Mouse (Mus musculus) stomach, embryonic 15.5 days (tissue): ENCODE measurements at regions not wholly inside any gene's neighbourhood (a gene's known extent, or its start where the extent isn't known, plus 50 kb on each side); places are given as distances from the start of the nearest gene placed in this dataset.

Experiments used
- ATAC-seq: fragments of 200-750 bp; cut with Nextera tagmentation; 2 replicates; pipeline ENCODE4 v1.8.0; 2017; ENCODE audit warnings: low read depth, moderate number of reproducible peaks, moderate TSS enrichment; ENCODE audit not compliant: insufficient read depth, low FRiP score
- H3K27ac ChIP-seq: fragments of 300-500 bp; sonication (generic); 2 replicates; pipeline ENCODE4 v1.5.1; 2015; ENCODE audit warnings: mild to moderate bottlenecking, inconsistent platforms
- H3K27me3 ChIP-seq: fragments of 300-500 bp; sonication (generic); replicated peaks from 2 replicates; pipeline ENCODE4 v1.6.1; 2015; ENCODE audit warnings: inconsistent platforms
- H3K36me3 ChIP-seq: fragments of 300-500 bp; sonication (generic); 2 replicates; pipeline ENCODE4 v1.6.1; 2015; ENCODE audit warnings: inconsistent platforms
- H3K4me1 ChIP-seq: fragments of 300-500 bp; sonication (generic); 2 replicates; pipeline ENCODE4 v1.6.1; 2015; ENCODE audit warnings: inconsistent platforms
- H3K4me2 ChIP-seq: fragments of 300-500 bp; sonication (generic); 2 replicates; pipeline ENCODE4 v1.6.1; 2015; ENCODE audit warnings: mild to moderate bottlenecking, inconsistent platforms
- H3K4me3 ChIP-seq: fragments of 300-500 bp; sonication (generic); replicated peaks from 2 replicates; pipeline ENCODE4 v1.5.1; 2015; ENCODE audit warnings: inconsistent platforms
- H3K9ac ChIP-seq: fragments of 300-500 bp; sonication (generic); 2 replicates; pipeline ENCODE4 v1.6.1; 2015; ENCODE audit warnings: inconsistent platforms
- H3K9me3 ChIP-seq: fragments of 300-500 bp; sonication (generic); 2 replicates; pipeline ENCODE4 v1.6.1; 2016; ENCODE audit warnings: inconsistent platforms
- WGBS: fragments of 180-500 bp; shearing (Covaris S2); methylation state at CpG from one replicate; pipeline ENCODE4 v1.1.7; 2015; 5-methylcytosine and 5-hydroxymethylcytosine counted together

GRCm38 (mm10) chr9:61284201-61285021 is 87.8 kb upstream of the Tle3 start:
- Histone ChIP-seq H3K27me3 (peaks cover 7% of the 10 kb centered on the region; the same call in 1 of the 2 replicates), H3K27ac (no peak overlapping the region), H3K4me1 (no peaks in the 10 kb centered on the region), H3K9me3 (no peaks in the 10 kb centered on the region), H3K36me3 (no peaks in the 10 kb centered on the region), H3K4me2 (no peak overlapping the region), H3K4me3 (no peak overlapping the region), H3K9ac (no peak overlapping the region)
- WGBS, result 75% methylated on average over 8 of the region's 8 CpGs
- no peak for ATAC-seq

GRCm38 (mm10) chr9:61286561-61286960 is 85.6 kb upstream of the Tle3 start:
- no peak overlapping the region for H3K4me3 ChIP-seq
- WGBS, result 80% methylated on average over 4 of the region's 4 CpGs
- no peaks in the 10 kb centered on the region for H3K9me3 ChIP-seq

GRCm38 (mm10) chr9:61289117-61289516 is 83.0 kb upstream of the Tle3 start:
- Histone ChIP-seq H3K9me3 (no peaks in the 10 kb centered on the region), H3K9ac (no peak overlapping the region), H3K27me3 (no peaks in the 10 kb centered on the region), H3K36me3 (no peaks in the 10 kb centered on the region), H3K4me3 (no peak overlapping the region), H3K4me2 (no peak overlapping the region), H3K4me1 (no peaks in the 10 kb centered on the region), H3K27ac (no peak overlapping the region)
- no peak for ATAC-seq
- 47% methylated on average over 12 of the region's 12 CpGs for WGBS

More at GRCm38 (mm10) chr9:61286561-61286960, 85.6 kb upstream of the Tle3 start:
- Histone ChIP-seq H3K4me2 (no peak overlapping the region), H3K4me1 (no peaks in the 10 kb centered on the region), H3K27ac (no peak overlapping the region), H3K27me3 (0 out of 2 replicates have a peak, but pooled peaks cover 7% of the 10 kb centered on the region), H3K36me3 (no peaks in the 10 kb centered on the region), H3K9ac (no peak overlapping the region)
- no peak for ATAC-seq

- Histone ChIP-seq H3K4me1 (no peaks in the 10 kb centered on the region), H3K36me3 (no peaks in the 10 kb centered on the region), H3K27ac (no peak overlapping the region), H3K4me3 (no peak overlapping the region), H3K27me3 (no peaks in the 10 kb centered on the region), H3K9ac (no peak overlapping the region), H3K9me3 (no peaks in the 10 kb centered on the region), H3K4me2 (no peak overlapping the region)
- no peak for ATAC-seq
- WGBS, result 53% methylated on average over 6 of the region's 6 CpGs
Measured at GRCm38 (mm10) chr9:61289713-61290112, 82.5 kb upstream of the Tle3 start.

GRCm38 (mm10) chr9:61291646-61292045 is 80.5 kb upstream of the Tle3 start:
- H3K27me3 ChIP-seq, result no peaks in the 10 kb centered on the region
- 75% methylated on average over 1 of the region's 1 CpGs for WGBS
- H3K9me3 ChIP-seq, result no peaks in the 10 kb centered on the region

GRCm38 (mm10) chr9:61292501-61292900 is 79.7 kb upstream of the Tle3 start:
- Histone ChIP-seq H3K27ac (no peak overlapping the region), H3K4me1 (no peaks in the 10 kb centered on the region), H3K9me3 (no peaks in the 10 kb centered on the region), H3K36me3 (no peaks in the 10 kb centered on the region), H3K9ac (no peak overlapping the region), H3K27me3 (no peaks in the 10 kb centered on the region), H3K4me2 (no peak overlapping the region), H3K4me3 (no peak overlapping the region)
- WGBS, result 79% methylated on average over 3 of the region's 3 CpGs
- no peak for ATAC-seq

More at GRCm38 (mm10) chr9:61291646-61292045, 80.5 kb upstream of the Tle3 start:
- Histone ChIP-seq H3K4me1 (no peaks in the 10 kb centered on the region), H3K4me2 (no peak overlapping the region), H3K36me3 (no peaks in the 10 kb centered on the region), H3K9ac (no peak overlapping the region), H3K27ac (no peak overlapping the region), H3K4me3 (no peak overlapping the region)
- no peak for ATAC-seq

- ATAC-seq, result no peak
- no peaks in the 10 kb centered on the region for H3K4me1 ChIP-seq
Measured at GRCm38 (mm10) chr9:61293223-61293985, 78.8 kb upstream of the Tle3 start.

GRCm38 (mm10) chr9:61295001-61295400 is 77.2 kb upstream of the Tle3 start:
- Histone ChIP-seq H3K9ac (no peak overlapping the region), H3K4me3 (no peak overlapping the region), H3K4me1 (no peaks in the 10 kb centered on the region), H3K4me2 (no peak overlapping the region), H3K9me3 (no peaks in the 10 kb centered on the region), H3K36me3 (no peaks in the 10 kb centered on the region), H3K27me3 (no peaks in the 10 kb centered on the region), H3K27ac (no peak overlapping the region)
- no peak for ATAC-seq
- WGBS, result 82% methylated on average over 5 of the region's 5 CpGs

More at GRCm38 (mm10) chr9:61293223-61293985, 78.8 kb upstream of the Tle3 start:
- Histone ChIP-seq H3K9ac (no peak overlapping the region), H3K36me3 (no peaks in the 10 kb centered on the region), H3K4me3 (no peak overlapping the region), H3K4me2 (no peak overlapping the region), H3K27me3 (no peaks in the 10 kb centered on the region), H3K9me3 (no peaks in the 10 kb centered on the region), H3K27ac (no peak overlapping the region)
- 63% methylated on average over 11 of the region's 11 CpGs for WGBS

- Histone ChIP-seq H3K27me3 (no peaks in the 10 kb centered on the region), H3K4me3 (no peak overlapping the region), H3K4me2 (no peak overlapping the region), H3K9ac (no peak overlapping the region), H3K27ac (no peak overlapping the region), H3K36me3 (no peaks in the 10 kb centered on the region), H3K4me1 (no peaks in the 10 kb centered on the region), H3K9me3 (no peaks in the 10 kb centered on the region)
- ATAC-seq, result no peak
- 92% methylated on average over 9 of the region's 9 CpGs for WGBS
Measured at GRCm38 (mm10) chr9:61296311-61296947, 75.7 kb upstream of the Tle3 start.

- Histone ChIP-seq H3K27ac (no peak overlapping the region), H3K4me1 (no peaks in the 10 kb centered on the region), H3K4me3 (no peak overlapping the region), H3K36me3 (no peaks in the 10 kb centered on the region), H3K9ac (no peak overlapping the region), H3K9me3 (no peaks in the 10 kb centered on the region), H3K27me3 (no peaks in the 10 kb centered on the region), H3K4me2 (no peak overlapping the region)
- no peak for ATAC-seq
- WGBS, result 71% methylated on average over 4 of the region's 4 CpGs
Measured at GRCm38 (mm10) chr9:61297385-61297784, 74.8 kb upstream of the Tle3 start.

- Histone ChIP-seq H3K9me3 (no peaks in the 10 kb centered on the region), H3K4me3 (no peak overlapping the region), H3K4me1 (no peaks in the 10 kb centered on the region), H3K27me3 (no peaks in the 10 kb centered on the region), H3K36me3 (no peaks in the 10 kb centered on the region), H3K9ac (no peak overlapping the region), H3K4me2 (no peak overlapping the region), H3K27ac (no peak overlapping the region)
- WGBS, result 40% methylated on average over 8 of the region's 8 CpGs
- peak; percentile 51; the same call in 1 of the 2 replicates for ATAC-seq
Measured at GRCm38 (mm10) chr9:61299873-61300560, 72.1 kb upstream of the Tle3 start.
